Mouse (Mus musculus): ENCODE measurements around the gene Tmem171.

DNA sequence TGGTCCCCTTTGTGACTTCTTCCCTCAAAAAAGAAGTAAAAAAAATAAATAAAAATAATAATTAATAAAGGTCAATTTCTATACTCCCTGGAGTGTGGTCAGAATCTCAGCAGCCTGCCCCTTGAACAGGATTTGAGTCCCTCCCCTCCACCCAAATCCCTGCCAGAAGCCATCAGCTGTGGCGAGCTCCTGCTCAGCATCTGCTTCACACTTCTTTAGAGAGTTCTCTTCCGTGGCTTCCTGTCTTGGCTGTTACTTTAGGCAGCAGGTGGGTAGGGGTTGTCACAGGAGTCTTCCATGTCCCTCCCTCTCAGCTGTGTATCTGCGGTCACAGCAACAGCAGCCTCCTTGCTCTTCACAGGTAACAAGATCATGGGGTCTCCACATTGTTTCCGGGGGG lies 10.9 kb upstream of the Tmem171 start:
- no peak for TF ChIP-seq CTCF (IDR thresholded peaks at IDR 0.05; ENCODE audit: low read depth)
- no peak for TF ChIP-seq EP300 (IDR thresholded peaks at IDR 0.05; ENCODE audit: low read depth)
